Mouse (Mus musculus) layer of hippocampus, postnatal 10 days (tissue): ENCODE measurements at regions not wholly inside any gene's neighbourhood (a gene's known extent, or its start where the extent isn't known, plus 50 kb on each side); places are given as distances from the start of the nearest gene placed in this dataset.
"Not testable (repeated sequence)": the region's sequence is repeated elsewhere in the genome, so short reads cannot be mapped to it uniquely, and the experiment has no call there.

Experiments
- DNase-seq, 2 experiments: peaks; one replicate each; pipeline ENCODE4 v3.0.0; 2021; ENCODE audit warnings: low spot score in 2 of 2

DNA sequence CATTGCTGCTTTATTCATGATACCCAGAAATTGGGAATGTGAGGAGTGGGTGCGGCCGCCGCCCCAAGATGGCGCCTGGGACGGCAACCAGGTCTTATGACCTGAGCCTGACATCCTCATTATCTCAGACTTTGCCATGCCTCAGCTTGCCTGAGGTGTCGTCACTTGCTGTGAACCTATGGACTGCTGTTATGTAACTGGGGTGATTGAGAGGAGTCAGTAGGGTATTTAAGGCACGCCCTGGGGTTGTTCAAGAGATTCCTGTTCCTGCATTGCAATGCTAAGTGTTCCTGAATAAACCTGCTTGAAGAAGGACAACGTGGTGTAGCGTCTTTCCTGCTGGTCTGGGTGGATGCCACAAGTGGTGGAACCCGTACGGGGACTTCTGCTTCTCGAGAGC is 211.4 kb upstream of the Pou3f2 start:
- no peak for DNase-seq

DNA sequence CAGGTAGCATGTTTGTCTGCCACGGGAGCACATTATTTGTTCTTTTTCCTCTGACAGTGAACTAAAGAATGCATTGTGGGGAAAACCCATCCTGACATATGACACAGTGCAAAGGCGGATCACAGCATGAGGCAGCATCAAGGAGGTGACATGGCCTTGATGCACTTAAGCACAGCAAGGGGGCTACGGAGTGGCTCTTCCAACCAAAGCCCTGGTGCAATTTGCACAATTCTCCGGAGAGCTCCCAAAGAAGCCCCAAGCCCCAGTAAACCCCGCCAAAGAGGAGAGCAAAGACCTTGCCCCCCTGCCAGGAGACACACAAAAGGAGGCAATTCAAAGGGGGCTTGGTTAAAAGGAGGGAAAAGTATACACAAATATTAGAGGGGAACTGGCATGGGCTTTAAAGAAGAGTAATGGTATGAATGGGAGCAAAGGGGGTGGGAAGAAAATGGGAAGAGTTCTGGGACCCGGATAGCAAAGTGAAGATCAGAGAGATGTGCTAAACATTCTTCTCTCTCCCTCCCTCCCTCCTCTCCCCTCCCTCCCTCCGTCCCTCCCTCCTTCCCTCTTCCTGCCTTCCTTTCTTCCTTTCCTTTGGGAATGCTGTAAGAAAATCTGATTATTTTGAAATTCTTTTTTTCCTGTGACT is 179.7 kb upstream of the Pou3f2 start:
- DNase-seq = no peak

DNA sequence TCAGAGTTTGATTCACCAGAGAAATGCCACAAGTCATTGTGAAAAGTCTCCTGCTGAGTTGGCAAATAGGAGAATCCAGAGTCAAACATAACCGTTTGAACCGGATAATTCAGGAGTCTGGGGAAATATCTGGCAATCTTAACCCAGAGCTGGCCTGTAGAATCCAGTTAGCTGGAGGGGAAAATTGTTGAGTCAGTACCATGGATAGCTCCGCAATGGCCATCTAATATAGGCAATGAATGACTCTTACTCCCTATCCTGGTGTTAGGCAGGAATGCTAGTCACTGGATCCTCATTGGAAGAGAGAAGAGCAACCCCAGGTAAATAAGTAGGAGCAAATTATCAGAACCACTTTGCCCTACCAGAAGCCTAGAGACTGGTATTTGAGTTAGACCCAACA is 157.4 kb upstream of the Pou3f2 start:
- no peak for DNase-seq

DNA sequence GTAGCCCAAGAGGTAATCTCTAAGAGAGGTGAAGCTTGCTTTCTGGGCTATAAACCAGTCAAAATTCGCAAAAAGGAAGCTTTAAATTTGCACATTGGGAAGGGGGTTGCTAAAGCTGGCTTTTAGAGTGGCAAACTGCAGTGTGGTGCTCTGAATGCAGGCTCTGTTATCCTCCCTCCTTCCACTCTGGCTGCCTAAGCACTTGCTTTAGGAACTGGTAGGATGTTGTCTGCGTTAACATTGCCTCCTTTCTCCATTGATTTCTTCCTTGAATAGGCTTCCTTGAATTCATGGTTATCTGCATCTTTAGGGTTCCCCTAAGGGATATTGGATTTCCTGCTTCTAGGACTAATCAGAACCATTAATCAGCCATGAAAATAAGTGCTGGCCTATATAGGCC is 120.8 kb upstream of the Pou3f2 start:
- DNase-seq = no peak

DNA sequence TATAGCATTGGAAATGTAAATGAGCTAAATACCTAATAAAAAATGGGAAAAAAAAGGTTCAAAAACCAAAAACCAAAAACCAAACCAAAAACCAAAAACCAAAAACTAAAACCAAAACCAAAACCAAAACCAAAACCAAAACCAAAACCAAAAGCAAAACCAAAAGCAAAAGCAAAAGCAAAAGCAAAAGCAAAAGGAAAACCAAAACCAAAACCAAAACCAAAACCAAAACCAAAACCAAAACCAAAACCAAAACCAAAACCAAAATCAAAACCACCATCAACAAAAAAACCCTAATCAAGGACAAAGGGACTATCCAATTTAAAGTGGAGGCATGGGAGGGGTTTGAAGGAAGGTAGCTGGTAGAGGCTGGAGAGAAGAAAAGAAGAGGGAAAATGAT is 114.0 kb upstream of the Pou3f2 start:
- not testable (repeated sequence) for DNase-seq

DNA sequence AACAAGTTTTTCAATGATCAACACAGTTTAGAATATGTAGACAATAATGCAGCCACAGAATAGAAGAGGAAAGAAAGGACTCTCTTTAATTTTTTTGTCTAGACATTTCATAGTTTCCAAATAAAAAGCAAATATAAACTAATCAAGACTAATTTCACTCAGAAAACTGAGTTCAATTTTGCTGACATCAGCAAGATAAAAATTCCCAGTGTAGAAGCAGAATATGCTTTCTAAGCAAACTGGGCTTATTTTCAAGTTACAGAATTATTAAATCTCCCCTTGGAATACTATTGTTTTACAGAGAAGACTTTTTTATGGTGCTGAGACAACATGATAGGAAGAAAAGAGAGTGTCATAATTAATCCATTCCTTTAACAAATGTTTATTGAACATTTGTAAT is 99.0 kb upstream of the Pou3f2 start:
- DNase-seq = no peak

DNA sequence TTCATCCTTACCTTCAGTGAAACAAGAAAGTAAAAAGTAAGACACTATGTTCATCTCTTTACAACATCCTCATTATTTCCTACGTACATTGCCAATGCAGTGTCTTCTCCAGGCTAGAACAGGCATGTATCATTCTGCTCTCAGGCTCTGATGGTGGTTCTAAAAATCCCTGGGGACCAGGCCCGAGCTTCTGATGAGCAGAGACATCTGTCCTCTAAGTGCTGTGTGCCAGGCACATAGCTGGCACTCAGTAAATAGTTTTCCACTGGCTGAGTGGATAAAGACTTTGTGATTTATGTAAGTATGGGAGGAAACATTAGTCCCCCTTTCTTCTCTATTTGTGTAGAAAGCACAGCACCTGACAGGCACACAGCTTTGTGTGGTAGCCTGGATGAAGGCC is 77.8 kb upstream of the Pou3f2 start:
- DNase-seq = peak in 1 of 2 experiments; percentile 11

DNA sequence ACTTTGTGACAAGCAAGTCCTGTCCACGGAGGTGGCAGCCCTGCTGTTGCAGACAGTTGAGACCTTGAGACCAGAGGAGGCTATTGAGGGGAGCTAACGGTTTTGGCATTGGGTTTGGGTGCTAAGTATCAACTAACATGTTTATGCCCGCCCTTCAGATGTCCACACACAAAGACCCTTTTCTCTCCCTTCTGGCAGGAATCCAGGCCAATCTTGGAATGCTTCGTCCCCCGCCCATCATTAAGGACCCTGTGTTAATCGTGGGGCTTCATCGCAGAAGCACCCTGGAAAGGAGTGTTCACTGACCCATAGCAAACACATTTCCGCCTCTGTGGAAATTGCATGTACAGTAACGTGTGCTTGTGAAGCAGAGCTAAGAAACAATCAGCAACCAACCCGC is 76.4 kb upstream of the Pou3f2 start:
- peak; percentile 26 to 30 for DNase-seq
